Mouse (Mus musculus): ENCODE results near the gene Slco2a1.
A peak's percentile ranks its signal among the peaks of the same experiment; 100 is the strongest.

Gene Slco2a1

GRCm38 (mm10) chr9:103083405-103083804, 94.9 kb downstream of the Slco2a1 start:
- no peak for DNase-seq (ENCODE audit: low read depth, low spot score)

DNA sequence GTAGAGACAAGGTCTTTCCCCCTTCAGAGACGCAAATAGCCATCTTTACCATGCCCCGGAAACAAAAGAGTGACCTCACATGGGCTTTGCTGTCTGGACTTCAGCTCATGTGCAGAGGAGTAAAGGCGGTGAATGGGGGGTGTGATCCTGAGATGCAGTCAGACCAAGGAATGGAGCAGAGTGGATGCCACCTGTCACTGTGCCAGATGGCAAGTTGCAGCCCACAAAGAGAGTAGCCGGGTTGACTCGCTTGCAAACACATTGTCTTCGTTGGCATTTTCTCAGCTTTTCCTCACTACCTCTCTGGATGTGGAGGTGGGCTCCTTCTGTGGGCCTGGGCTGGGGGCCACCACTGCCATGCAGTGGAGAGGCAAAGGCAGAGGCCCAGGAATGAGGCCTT, 98.2 kb downstream of the Slco2a1 start:
- no peak for DNase-seq (ENCODE audit: low read depth, low spot score)

DNA sequence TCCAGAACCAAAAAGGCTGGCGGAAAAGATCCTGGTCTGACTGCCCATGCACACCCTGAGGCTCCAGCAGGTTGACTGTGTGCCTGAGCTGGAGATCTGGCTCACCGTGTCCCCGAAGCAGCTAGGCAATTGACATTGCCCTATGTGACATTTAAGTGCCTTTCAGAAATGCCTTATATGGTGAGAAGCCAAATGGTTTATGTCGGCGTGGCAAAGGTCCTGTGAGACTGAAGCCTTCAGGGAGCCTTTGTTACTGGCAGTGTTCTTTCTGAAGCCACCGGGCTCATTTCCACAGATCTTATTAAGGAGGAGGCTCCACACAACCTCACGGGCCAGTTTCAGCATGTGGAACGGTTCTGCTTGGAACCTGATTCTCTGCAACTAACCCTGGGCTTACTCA, 98.8 kb downstream of the Slco2a1 start:
- DNase-seq (ENCODE audit: low read depth, low spot score) = no peak

DNA sequence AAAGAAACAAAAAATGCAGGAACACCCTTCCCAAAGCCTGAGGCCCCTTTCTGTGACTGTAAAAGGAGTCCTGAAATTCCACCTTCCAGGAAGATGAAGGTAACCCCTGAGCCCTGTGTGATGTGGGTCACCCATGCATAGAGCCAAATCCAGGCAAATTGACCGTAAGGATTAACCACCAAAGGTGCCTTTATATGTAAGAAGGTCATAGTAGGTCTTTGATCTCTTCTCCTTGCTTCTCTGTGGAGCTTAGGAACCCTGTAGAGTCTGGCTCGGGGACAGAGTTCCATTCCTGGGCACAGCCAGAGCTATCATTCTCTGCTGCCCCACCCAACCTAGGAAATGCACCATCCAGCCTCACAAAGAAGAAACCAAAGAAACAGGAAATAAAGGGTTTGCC, 100.1 kb downstream of the Slco2a1 start:
- no peak for DNase-seq (ENCODE audit: low read depth, low spot score)

- peak; percentile 88 for DNase-seq (ENCODE audit: low read depth, low spot score)
These were observed 101.8 kb downstream of the Slco2a1 start for GRCm38 (mm10) chr9:103090116-103090875.

- no peak for DNase-seq (ENCODE audit: low read depth, low spot score)
These were observed 102.7 kb downstream of the Slco2a1 start for GRCm38 (mm10) chr9:103091039-103091883.

- DNase-seq (ENCODE audit: low read depth, low spot score) = peak; percentile 91
These were observed 103.7 kb downstream of the Slco2a1 start for GRCm38 (mm10) chr9:103092248-103092647.

- DNase-seq (ENCODE audit: low read depth, low spot score) = no peak
These were observed 105.2 kb downstream of the Slco2a1 start for GRCm38 (mm10) chr9:103093681-103094080.

DNA sequence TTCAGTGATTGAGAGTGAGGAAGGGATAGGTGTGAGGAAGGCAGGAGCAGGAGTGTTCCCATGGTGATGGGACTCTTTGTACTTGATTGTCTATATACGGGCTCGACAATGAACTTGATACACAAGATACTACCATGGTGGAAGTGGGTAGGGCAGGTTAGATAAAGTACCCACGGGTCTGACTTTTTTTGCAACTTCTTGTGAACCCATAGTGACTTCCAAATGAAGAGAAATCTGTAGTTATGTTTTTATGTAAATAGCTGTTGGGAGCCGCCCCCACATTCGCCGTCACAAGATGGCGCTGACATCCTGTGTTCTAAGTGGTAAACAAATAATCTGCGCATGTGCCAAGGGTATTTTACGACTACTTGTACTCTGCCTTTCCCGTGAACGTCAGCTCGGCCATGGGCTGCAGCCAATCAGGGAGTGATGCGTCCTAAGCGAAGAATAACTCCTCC, 119.9 kb downstream of the Slco2a1 start:
- peak; percentile 68 for DNase-seq (ENCODE audit: low read depth, low spot score)

- peak; percentile 82 for DNase-seq (ENCODE audit: low read depth, low spot score)
These were observed 120.6 kb downstream of the Slco2a1 start for GRCm38 (mm10) chr9:103108943-103109670.

- DNase-seq (ENCODE audit: low read depth, low spot score) = no peak
These were observed 121.4 kb downstream of the Slco2a1 start for GRCm38 (mm10) chr9:103109911-103110310.

GRCm38 (mm10) chr9:103110727-103111501, 122.4 kb downstream of the Slco2a1 start:
- no peak for DNase-seq (ENCODE audit: low read depth, low spot score)

DNA sequence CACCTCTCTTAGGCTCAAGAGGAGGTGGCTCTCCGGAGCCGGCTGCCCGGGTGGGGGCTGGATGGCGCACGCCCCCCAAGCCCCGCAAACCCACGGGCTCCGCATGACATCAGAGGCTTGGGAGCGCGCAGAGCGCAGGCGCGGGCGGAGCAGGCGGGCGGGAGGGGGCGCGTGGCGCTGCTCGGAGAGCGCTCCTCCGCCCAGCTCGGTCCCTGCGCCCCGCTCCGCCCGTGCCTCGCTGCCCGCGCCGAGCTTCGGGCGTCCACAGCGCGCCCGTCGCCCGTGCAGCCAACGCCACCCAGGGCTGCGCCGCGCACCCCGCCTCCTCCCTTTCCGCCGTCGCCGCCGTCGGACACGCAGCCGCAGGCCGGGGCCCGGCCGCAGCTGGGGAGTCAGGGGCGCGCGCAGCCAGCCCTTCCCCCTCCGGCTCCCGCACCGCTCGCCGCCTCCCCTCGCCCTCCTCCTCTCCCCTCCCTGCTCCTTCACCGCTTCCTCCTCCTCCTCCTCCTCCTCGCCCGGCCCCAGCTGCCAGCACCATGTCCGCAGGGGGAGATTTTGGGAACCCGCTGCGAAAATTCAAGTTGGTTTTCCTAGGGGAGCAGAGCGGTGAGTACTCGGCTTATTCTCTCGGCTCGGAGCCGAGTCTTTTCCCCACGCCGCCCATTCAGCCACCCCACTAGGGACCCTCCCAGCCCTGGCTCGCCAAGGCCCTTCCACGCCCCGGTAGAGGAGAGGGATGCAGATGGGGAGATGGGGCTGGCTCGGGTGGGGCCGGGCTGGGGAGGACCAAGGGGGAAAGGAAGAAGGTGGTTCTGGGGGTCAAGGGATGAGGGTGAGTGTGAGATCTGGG, 123.3 kb downstream of the Slco2a1 start, which contains the start of gene Rab6b:
Rab6b (plus strand) TSS at position 167 of the 850 bp plus-strand sequence.
- DNase-seq (ENCODE audit: low read depth, low spot score) = peak; percentile 93

DNA sequence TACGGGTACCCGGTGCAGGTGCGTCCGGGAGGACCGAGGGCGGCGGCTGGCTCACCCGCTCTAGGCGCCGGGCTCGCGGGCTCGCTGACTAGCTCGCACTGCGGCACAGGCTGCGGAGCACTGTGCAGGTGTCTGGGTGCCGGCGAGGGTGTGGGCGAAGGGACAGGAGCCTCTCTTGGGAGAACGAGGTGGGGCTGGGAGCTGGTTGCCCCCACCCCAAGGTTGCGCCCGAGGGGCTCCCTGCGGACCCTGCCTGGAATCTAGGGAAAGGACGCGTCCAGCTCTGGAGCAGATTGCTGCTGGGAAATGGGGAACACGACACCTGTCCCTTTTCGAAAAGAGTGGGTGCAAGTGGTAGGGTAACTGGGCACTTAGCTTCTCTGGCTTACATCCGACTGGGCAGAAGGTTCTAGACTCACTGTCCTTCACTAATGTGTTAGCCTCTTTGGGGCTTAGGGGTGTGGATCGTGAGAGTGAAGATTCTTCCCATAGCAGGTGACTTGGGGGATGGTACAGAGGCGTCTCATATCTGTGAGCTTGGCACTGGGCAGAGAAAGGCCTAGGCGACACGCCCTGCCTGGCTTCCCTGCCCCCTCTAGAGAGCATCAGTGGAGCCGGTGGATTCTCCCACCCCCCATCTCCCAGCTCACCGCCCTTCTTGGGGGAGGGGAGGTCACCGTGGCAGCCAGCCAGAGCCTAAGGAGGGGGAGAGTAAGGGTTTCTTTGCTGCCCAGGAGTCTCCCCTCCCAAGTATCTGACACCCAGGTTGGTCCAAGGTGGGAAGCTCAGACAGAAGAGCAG, 124.2 kb downstream of the Slco2a1 start:
- DNase-seq (ENCODE audit: low read depth, low spot score) = peak; percentile 75

GRCm38 (mm10) chr9:103113351-103113750, 124.8 kb downstream of the Slco2a1 start:
- DNase-seq (ENCODE audit: low read depth, low spot score) = peak; percentile 91

- no peak for DNase-seq (ENCODE audit: low read depth, low spot score)
These were observed 125.8 kb downstream of the Slco2a1 start for GRCm38 (mm10) chr9:103114326-103114725.

DNA sequence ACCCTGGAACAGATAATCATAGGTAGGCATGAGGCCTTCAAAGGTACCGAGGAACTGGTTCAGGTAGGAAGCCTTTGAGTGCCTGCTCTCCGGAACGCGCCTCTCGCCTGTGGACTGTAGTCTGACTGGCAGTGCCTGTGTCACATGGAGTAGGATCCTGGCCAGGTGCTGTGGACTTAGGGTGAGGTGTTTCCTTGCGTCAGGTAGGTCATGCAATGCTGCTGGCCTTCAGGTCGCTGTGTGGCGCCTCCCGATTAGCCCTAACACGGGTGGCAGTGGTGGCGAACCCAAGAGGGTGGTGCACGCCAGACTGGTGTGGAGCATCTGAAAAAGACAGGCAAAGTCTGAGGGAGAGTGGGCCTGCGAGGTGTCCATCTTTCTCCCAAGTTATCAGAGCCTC, 126.4 kb downstream of the Slco2a1 start:
- DNase-seq (ENCODE audit: low read depth, low spot score) = no peak

DNA sequence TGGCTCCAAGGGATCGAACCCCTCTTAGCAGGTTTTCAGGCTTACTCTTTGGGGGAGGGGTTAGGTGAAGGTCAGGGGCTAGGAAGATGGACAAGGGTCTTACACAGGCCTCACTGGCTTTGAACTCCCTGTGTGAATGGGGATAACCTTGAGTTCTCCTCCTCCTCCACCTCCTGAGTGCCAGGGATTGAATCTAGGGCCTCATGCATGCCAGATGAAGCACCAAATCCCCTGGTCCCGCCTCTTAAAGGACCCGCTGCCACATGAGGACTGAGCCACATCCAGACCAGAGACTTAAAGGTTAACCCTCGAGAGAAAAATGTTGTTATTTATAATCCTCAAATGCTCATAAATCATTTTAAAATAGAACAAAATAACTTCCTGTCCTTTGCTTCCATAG, 128.4 kb downstream of the Slco2a1 start:
- DNase-seq (ENCODE audit: low read depth, low spot score) = no peak

DNA sequence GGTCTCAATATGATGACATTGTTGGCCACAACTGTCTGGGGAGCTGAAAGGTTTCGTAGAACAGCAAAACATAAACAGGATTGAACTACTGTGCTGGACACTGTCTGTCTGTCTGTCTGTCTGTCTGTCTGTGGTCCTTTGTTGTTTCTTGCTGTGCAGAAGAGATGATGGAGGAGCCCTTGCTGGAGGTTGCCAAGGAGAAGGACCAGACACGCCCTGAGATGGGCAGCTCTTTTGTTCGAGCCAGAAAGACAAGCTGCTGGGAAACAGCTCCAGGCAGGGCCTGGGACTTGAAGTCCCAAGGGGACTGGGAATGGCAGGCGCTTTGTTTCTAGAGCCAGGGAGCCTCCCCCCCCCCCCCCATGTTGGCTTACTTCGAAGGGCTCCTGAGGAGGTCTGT, 129.0 kb downstream of the Slco2a1 start:
- DNase-seq (ENCODE audit: low read depth, low spot score) = no peak

Measured in brain, adult 2 months (tissue).